Mouse (Mus musculus) thymus, postnatal 25 days (tissue): Measurements from ENCODE around the gene Olfr727.

ENCODE experiments used
- DNase-seq: peaks from one replicate; pipeline ENCODE4 v3.0.0; 2022

Olfr727 gene

GRCm38 (mm10) chr14:50122886-50123285 lies at the start of gene Olfr727:
Olfr727 (plus strand) TSS chr14:50123186.
- DNase-seq: no peak

GRCm38 (mm10) chr14:50090853-50091252 lies 32.1 kb upstream of the Olfr727 start, which contains the start of gene Olfr726:
Olfr726 (minus strand) TSS chr14:50090953.
- DNase-seq: no peak

- DNase-seq: no peak
Measured at GRCm38 (mm10) chr14:50142580-50142979, 19.6 kb downstream of the Olfr727 start, which contains the start of gene Olfr728. Olfr728 (minus strand) TSS chr14:50142680.

GRCm38 (mm10) chr14:50152810-50153209 lies 29.8 kb downstream of the Olfr727 start, which contains the start of gene Olfr729:
Olfr729 (minus strand) TSS chr14:50152910.
- DNase-seq: no peak
